In the genomic region with DNA sequence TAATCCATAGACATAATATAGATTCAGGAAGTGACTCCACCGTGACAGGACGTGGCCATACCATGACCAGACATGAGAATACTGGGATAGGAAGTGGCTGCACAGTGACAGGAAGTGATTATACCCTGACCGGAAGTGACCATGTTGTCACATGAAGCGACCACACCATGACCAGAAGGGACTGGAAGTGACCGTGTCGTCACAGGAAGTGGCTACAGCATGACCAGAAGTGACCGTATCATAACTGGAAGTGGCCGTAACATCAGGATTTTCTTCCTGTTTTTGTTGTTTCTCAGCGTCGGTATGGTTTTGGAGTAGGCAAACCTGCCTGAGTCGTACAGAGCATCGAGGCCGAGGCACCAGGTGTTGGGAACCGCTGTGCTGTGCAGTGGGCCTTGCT, we compare ENCODE assay signal across 13 mouse cellular contexts. TPM values are rescaled to one million over a fixed set of nuclear protein-coding genes. Genes with fewer than 3 reads are reported as not detected.
DNase-seq lines count a peak whose midpoint lies in the region; TF ChIP-seq lines count a peak whose summit lies in the region.
"Had no signal": no experiment of that assay in that cellular context is flagged by ENCODE, and none has a peak within 500 bp of the region (broad histone marks: within the 10 kb centered on the region; RNA-seq: fewer than 3 reads in every experiment).

No protein-coding gene starts in this region.

- no peak for TF ChIP-seq POLR2A in heart, adult 2 months (IDR thresholded peaks at IDR 0.05; ENCODE audit: insufficient read depth, low read depth, low read length)
- TF ChIP-seq POLR2A in lung, adult 2 months (IDR thresholded peaks at IDR 0.05; ENCODE audit: borderline replicate concordance, extremely low read depth, low read depth, low read length), result no peak

- 65% methylated on average over 14 of the region's 14 CpGs for WGBS in heart, adult 2 months
- WGBS in lung, adult 2 months, result 68% methylated on average over 14 of the region's 14 CpGs
- 91% methylated on average over 14 of the region's 14 CpGs for WGBS in embryonic facial prominence, embryonic 10.5 days

- no peak overlapping the region for H3K4me3 ChIP-seq in heart, adult 2 months
- H3K4me3 ChIP-seq in lung, adult 2 months (replicated peaks; ENCODE audit: extremely low read depth, low read depth, low read length), result no peak overlapping the region
- no peak overlapping the region for H3K4me3 ChIP-seq in embryonic facial prominence, embryonic 10.5 days
- H3K4me3 ChIP-seq: limb, embryonic 13.5 days; midbrain, embryonic 12.5 days had no signal

- DNase-seq in heart, adult 2 months, result peak in 1 of 2 experiments; percentile 34
- DNase-seq in heart, adult 8-10 months (ENCODE audit: low spot score), result no peak
- peak; percentile 47 for DNase-seq in lung, postnatal 10 days
- DNase-seq in lung, adult 2 months, result no peak
- DNase-seq in embryonic facial prominence, embryonic 10.5 days (ENCODE audit: low spot score), result peak; percentile 22
- DNase-seq in natural killer cell, adult 2 months (ENCODE audit: low spot score in 2 of 2), result peak; percentile 47 to 71
- DNase-seq in urinary bladder, postnatal 25 days (ENCODE audit: low spot score), result no peak
- DNase-seq: cerebellum, adult 2 months; gastrocnemius, postnatal 14 days had no signal

- 0 out of 2 replicates have a peak, but pooled peaks cover 1% of the 10 kb centered on the region for H3K79me2 ChIP-seq in heart, adult 2 months (replicated peaks; ENCODE audit: control insufficient read depth, insufficient read depth, low read length)

- peaks cover 4% of the 10 kb centered on the region for H3K4me1 ChIP-seq in heart, adult 2 months (ENCODE audit: control insufficient read depth, insufficient read depth, low read length)
- no peaks in the 10 kb centered on the region for H3K4me1 ChIP-seq in lung, adult 2 months (ENCODE audit: control insufficient read depth, insufficient read depth, low read length)
- peaks cover 8% of the 10 kb centered on the region for H3K4me1 ChIP-seq in embryonic facial prominence, embryonic 10.5 days
- H3K4me1 ChIP-seq: midbrain, embryonic 12.5 days had no signal

- no peak overlapping the region for H3K9ac ChIP-seq in heart, adult 2 months (ENCODE audit: low read depth, low read length)
- H3K9ac ChIP-seq: limb, embryonic 13.5 days; midbrain, embryonic 12.5 days had no signal

- TF ChIP-seq CTCF in heart, adult 2 months (IDR thresholded peaks at IDR 0.05), result no peak
- TF ChIP-seq CTCF in lung, adult 2 months (IDR thresholded peaks at IDR 0.05; ENCODE audit: insufficient read depth, low read length), result no peak

- 0 out of 2 replicates have a peak, but pooled peaks have one; percentile 57 for TF ChIP-seq EP300 in heart, adult 2 months (IDR thresholded peaks at IDR 0.05; ENCODE audit: insufficient read depth, low read depth, low read length)

- peaks cover 2% of the 10 kb centered on the region; the same call in 1 of the 2 replicates for H3K36me3 ChIP-seq in heart, adult 2 months (ENCODE audit: control insufficient read depth, insufficient read depth, low read length)
- no peaks in the 10 kb centered on the region for H3K36me3 ChIP-seq in embryonic facial prominence, embryonic 10.5 days (replicated peaks)
- H3K36me3 ChIP-seq: limb, embryonic 13.5 days; midbrain, embryonic 12.5 days had no signal

- H3K27ac ChIP-seq in heart, adult 2 months, result no peak overlapping the region
- H3K27ac ChIP-seq in embryonic facial prominence, embryonic 10.5 days (replicated peaks), result no peak overlapping the region
- H3K27ac ChIP-seq: limb, embryonic 13.5 days; midbrain, embryonic 12.5 days had no signal

- no peaks in the 10 kb centered on the region for H3K9me3 ChIP-seq in embryonic facial prominence, embryonic 10.5 days
- H3K9me3 ChIP-seq: limb, embryonic 13.5 days; midbrain, embryonic 12.5 days had no signal

- intact Hi-C loops in heart, adult 2 months (cut with DNase I), result loop anchor here (10.0 kb wide), 3 partner anchors 248 to 368 kb away; partner anchors contain the start of gene Hs1bp3

- H3K27me3 ChIP-seq in heart, adult 2 months (ENCODE audit: control insufficient read depth, insufficient read depth, low read length), result no peaks in the 10 kb centered on the region
- H3K27me3 ChIP-seq in embryonic facial prominence, embryonic 10.5 days (replicated peaks; ENCODE audit: low read depth, poor library complexity, severe bottlenecking), result no peaks in the 10 kb centered on the region
- H3K27me3 ChIP-seq: limb, embryonic 13.5 days; midbrain, embryonic 12.5 days had no signal

RNA-seq across cellular contexts. Expression of gene Pum2, which starts 37.0 kb away (rescaled TPM):
- total RNA-seq in heart, adult 2 months (2021), result 100 to 1,000 TPM; 130 TPM
- polyA plus RNA-seq in heart, adult 2 months (2012; rRNA removed), result 38.6 and 68.9 TPM in 2 replicates
- total RNA-seq in heart, adult 8-10 months (2022), result 100 to 1,000 TPM; 122 to 130 (median 125) TPM
- polyA plus RNA-seq in lung, adult 2 months (2012; rRNA removed), result 48.9 and 59.1 TPM in 2 replicates
- polyA plus RNA-seq in embryonic facial prominence, embryonic 10.5 days (2016; fragmentation: Nextera tagmentation; extraction: Ambion mirVana), result 63.9 and 68.4 TPM in 2 replicates

RNA-seq across cellular contexts. Expression of gene Slc7a15, which starts 38.1 kb away (rescaled TPM):
- total RNA-seq in heart, adult 2 months (2021), result not detected
- not detected in 2 replicates for polyA plus RNA-seq in heart, adult 2 months (2012; rRNA removed)
- total RNA-seq in heart, adult 8-10 months (2022), result not detected
- not detected in 2 replicates for polyA plus RNA-seq in lung, adult 2 months (2012; rRNA removed)
- not detected in 2 replicates for polyA plus RNA-seq in embryonic facial prominence, embryonic 10.5 days (2016; fragmentation: Nextera tagmentation; extraction: Ambion mirVana)
- total RNA-seq: adrenal gland, adult 18-20 months; G1E; gastrocnemius, postnatal 14 days had no signal
- polyA plus RNA-seq: G1E; limb, embryonic 13.5 days; midbrain, embryonic 12.5 days had no signal

Comparison
In these comparisons a context has a peak if more than half of its experiments do, and no peak if none do; other contexts are left out.
1. DNase-seq: peak in lung, postnatal 10 days (single experiment), embryonic facial prominence, embryonic 10.5 days (single experiment) and natural killer cell, adult 2 months (2 of 2); none in heart, adult 8-10 months (single experiment), lung, adult 2 months (single experiment) and urinary bladder, postnatal 25 days (single experiment).